Mouse (Mus musculus) forebrain, postnatal 0 days (tissue): ENCODE data around the gene Lsmem1. TPM values are rescaled to one million over a fixed set of nuclear protein-coding genes. Genes with fewer than 3 reads are reported as not detected.

ENCODE experiments used
- ATAC-seq: fragments of 200-750 bp; cut with Nextera tagmentation; 2 replicates; pipeline ENCODE4 v1.8.0; 2017; ENCODE audit warnings: mild to moderate bottlenecking, moderate library complexity
- DNase-seq: peaks from one replicate; pipeline ENCODE4 v3.0.0-alpha.2; 2015
- H3K27ac ChIP-seq: fragments of 300-500 bp; sonication (generic); 2 replicates; pipeline ENCODE4 v1.5.1; 2014; ENCODE audit warnings: low read depth, mild to moderate bottlenecking, antibody characterized with exemption, low read length, moderate library complexity, mixed read lengths
- H3K27me3 ChIP-seq: fragments of 300-500 bp; sonication (generic); 2 replicates; pipeline ENCODE4 v1.6.1; 2014; ENCODE audit warnings: mild to moderate bottlenecking, low read length, mixed read lengths; ENCODE audit not compliant: insufficient read depth
- H3K36me3 ChIP-seq: fragments of 300-500 bp; sonication (generic); 2 replicates; pipeline ENCODE4 v1.6.1; 2014; ENCODE audit warnings: mild to moderate bottlenecking, moderate library complexity; ENCODE audit not compliant: insufficient read depth
- H3K4me1 ChIP-seq: fragments of 300-500 bp; sonication (generic); 2 replicates; pipeline ENCODE4 v1.6.1; 2014; ENCODE audit warnings: antibody characterized with exemption; ENCODE audit not compliant: insufficient read depth
- H3K4me2 ChIP-seq: fragments of 300-500 bp; sonication (generic); 2 replicates; pipeline ENCODE4 v1.6.1; 2014; ENCODE audit warnings: low read depth, mild to moderate bottlenecking, moderate library complexity
- H3K4me3 ChIP-seq: fragments of 300-500 bp; sonication (generic); 2 replicates; pipeline ENCODE4 v1.5.1; 2014; ENCODE audit warnings: low read depth, low read length, mixed read lengths
- H3K9ac ChIP-seq: fragments of 300-500 bp; sonication (generic); 2 replicates; pipeline ENCODE4 v1.6.1; 2014; ENCODE audit warnings: mild to moderate bottlenecking
- H3K9me3 ChIP-seq: fragments of 300-500 bp; sonication (generic); 2 replicates; pipeline ENCODE4 v1.6.1; 2016; ENCODE audit warnings: low read length
- CTCF ChIP-seq: sonication (generic); IDR thresholded peaks from 2 replicates; pipeline ENCODE4 v1.5.1; 2016; ENCODE audit warnings: antibody characterized with exemption, control low read depth, low read depth
- WGBS: fragments of 180-500 bp; shearing (Covaris S2); extraction: QIAGEN DNeasy Blood & Tissue Kit; methylation state at CpG from one replicate; pipeline ENCODE4 v1.1.7; 2014; 5-methylcytosine and 5-hydroxymethylcytosine counted together
- polyA plus RNA-seq: library from polyadenylated mRNA; unstranded; fragments of >200 nt; fragmentation: Nextera tagmentation; extraction: Ambion mirVana; gene quantifications from 2 replicates; pipeline ENCODE4 v1.2.1, GENCODE M21; 2015
- total RNA-seq: library from RNA; depleted of rRNA; stranded (reverse); fragments of >200 nt; gene quantifications from 2 replicates; pipeline ENCODE4 v1.2.3, GENCODE M21; 2014; rRNA removed

Gene Lsmem1
- total RNA-seq (0.14 and 0.23 TPM in 2 replicates), polyA plus RNA-seq (0.27 and 0.33 TPM in 2 replicates)

DNA sequence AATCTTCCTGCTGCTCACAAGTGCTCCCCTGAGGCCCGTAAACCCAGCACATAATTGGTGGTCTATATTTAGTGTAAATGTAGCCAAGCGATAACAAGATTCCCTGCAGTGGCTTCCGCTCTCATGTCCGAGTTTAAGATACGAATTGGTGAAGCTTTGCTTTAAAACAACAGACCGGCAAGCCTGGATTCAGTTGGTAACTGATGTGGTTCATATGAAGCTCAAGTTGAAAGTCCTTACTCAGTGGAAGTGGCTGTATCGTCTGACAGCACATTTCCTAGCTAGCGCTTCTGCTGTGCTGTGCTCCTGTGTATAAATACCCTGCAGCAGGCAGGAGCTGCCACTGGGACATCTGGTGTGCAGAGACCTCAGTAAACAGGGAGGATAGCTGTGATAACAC lies at the start of gene Lsmem1:
Gene Lsmem1 (minus strand): TSS at position 189 of the 400 bp plus-strand sequence.
- Histone ChIP-seq H3K4me2 (no peak within 1 kb of the TSS), H3K4me3 (no peak within 1 kb of the TSS), H3K27me3 (no peaks in the 10 kb centered on the region), H3K9ac (no peak within 1 kb of the TSS), H3K9me3 (no peaks in the 10 kb centered on the region), H3K27ac (no peak within 1 kb of the TSS), H3K4me1 (no peaks in the 10 kb centered on the region), H3K36me3 (peaks cover 23% of the 10 kb centered on the region)
- WGBS, result 82% methylated on average over 8 of the region's 8 CpGs
- TF ChIP-seq CTCF, result no peak
- ATAC-seq (peak; percentile 71), DNase-seq (no peak)

DNA sequence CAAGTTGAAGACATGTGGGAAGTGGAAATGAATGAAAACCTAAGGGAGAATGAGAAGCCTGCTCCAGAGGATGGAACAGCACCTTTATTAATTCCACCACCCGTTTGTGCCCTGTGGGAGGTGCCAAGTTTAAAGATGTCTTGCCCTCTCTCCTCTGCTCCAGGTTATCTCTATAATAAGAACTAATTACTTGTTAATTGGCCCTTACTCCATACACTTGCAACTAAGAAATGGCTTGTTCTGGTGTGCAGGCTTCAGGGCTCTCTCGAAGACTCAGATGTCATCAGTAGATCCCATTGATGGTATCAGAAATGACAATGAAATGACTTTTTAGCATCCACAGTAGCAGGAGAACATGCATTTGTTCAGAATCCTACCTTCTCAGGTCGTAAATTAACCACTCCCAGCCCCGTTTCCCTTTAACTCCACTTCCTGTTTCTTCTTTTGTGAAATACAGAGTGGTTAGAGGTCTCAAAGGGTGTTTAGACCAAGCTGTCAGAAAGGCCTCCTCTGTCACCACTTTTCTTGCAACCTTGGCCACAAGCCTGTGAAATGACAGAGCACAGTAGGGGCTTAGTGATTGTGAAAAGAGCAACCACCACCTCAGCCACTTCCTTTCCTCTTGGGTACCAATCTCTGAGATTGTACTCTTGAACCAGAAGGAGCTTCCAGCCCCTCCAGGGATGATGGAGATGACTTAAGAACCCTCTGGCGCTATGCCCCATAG lies 49.3 kb upstream of the Lsmem1 start, which contains the start of gene Ifrd1:
Gene Ifrd1 (minus strand): TSS at position 51 of the 727 bp plus-strand sequence.
- no peak for DNase-seq
- H3K4me1 ChIP-seq, result no peaks in the 10 kb centered on the region
- no peaks in the 10 kb centered on the region for H3K36me3 ChIP-seq
- TF ChIP-seq CTCF, result no peak
- no peak for ATAC-seq
- no peak within 1 kb of the TSS for H3K4me2 ChIP-seq
- no peak within 1 kb of the TSS for H3K27ac ChIP-seq
- H3K9me3 ChIP-seq, result no peaks in the 10 kb centered on the region
- no peaks in the 10 kb centered on the region for H3K27me3 ChIP-seq
- 64% methylated on average over 5 of the region's 5 CpGs for WGBS
- H3K4me3 ChIP-seq, result no peak within 1 kb of the TSS
- H3K9ac ChIP-seq, result no peak within 1 kb of the TSS

DNA sequence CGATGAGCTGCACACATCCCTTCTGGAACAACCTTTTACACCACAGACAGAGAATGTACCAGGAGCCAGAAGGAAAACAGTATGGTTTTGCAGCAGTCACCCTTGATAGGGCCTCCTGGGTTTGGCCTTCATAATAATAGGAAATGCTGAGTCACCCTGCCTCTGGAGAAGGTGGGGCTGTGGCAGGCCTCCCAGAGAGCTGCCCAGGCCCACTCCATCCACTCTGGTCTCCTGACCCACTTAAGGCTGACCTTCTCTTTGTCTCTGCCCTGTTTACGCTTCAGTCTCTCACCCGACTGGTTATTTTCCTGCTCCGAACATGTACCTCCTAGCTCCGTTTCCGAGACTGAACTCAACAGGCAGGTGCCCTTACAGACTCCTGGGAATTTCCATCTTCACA lies 48.7 kb upstream of the Lsmem1 start:
- no peak for ATAC-seq
- no peaks in the 10 kb centered on the region for H3K27me3 ChIP-seq
- H3K36me3 ChIP-seq, result no peaks in the 10 kb centered on the region
- no peak overlapping the region for H3K9ac ChIP-seq
- no peak for TF ChIP-seq CTCF
- H3K9me3 ChIP-seq, result no peaks in the 10 kb centered on the region
- no peak for DNase-seq
- WGBS, result 76% methylated on average over 6 of the region's 6 CpGs
- no peak overlapping the region for H3K27ac ChIP-seq
- no peaks in the 10 kb centered on the region for H3K4me1 ChIP-seq
- H3K4me2 ChIP-seq, result no peak overlapping the region
- no peak overlapping the region for H3K4me3 ChIP-seq

- no peaks in the 10 kb centered on the region for H3K4me1 ChIP-seq
- no peaks in the 10 kb centered on the region for H3K27me3 ChIP-seq
- DNase-seq, result no peak
- H3K9ac ChIP-seq, result no peak overlapping the region
- no peak for ATAC-seq
- 87% methylated on average over 4 of the region's 4 CpGs for WGBS
- TF ChIP-seq CTCF, result no peak
- H3K27ac ChIP-seq, result no peak overlapping the region
- no peak overlapping the region for H3K4me3 ChIP-seq
- no peaks in the 10 kb centered on the region for H3K36me3 ChIP-seq
- H3K4me2 ChIP-seq, result no peak overlapping the region
- no peaks in the 10 kb centered on the region for H3K9me3 ChIP-seq
Observed at GRCm38 (mm10) chr12:40247384-40247783, 48.1 kb upstream of the Lsmem1 start.

DNA sequence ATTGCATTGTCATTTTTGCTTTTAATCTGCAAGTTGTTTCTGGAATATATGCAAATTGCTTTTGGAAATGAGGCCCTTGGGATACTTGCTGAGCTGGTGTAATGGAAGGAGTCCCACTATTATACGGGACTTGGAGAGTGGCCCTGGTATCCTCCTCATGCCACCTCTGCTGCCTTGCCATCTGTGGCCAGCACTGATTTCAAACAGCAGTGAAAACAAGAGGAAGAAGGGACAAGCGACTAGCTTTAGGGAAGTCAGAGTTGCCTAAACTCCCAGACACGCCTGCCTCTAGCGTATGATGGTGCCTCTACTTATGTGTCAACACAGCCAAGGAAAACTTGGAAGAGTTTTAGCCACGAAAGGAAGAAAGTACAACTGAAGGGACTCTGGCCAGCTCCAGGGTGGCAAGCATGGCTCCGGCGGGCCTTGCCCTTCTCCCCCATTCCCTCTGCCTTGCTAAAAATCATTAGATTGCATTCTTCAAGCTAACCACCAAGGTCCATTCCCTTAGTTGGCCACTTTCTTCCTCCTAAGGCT lies 46.2 kb upstream of the Lsmem1 start:
- Histone ChIP-seq H3K4me2 (no peak overlapping the region), H3K4me3 (no peak overlapping the region), H3K36me3 (no peaks in the 10 kb centered on the region), H3K27me3 (no peaks in the 10 kb centered on the region), H3K9me3 (no peaks in the 10 kb centered on the region), H3K9ac (no peak overlapping the region), H3K4me1 (no peaks in the 10 kb centered on the region), H3K27ac (no peak overlapping the region)
- ATAC-seq (no peak), DNase-seq (no peak)
- no peak for TF ChIP-seq CTCF
- 86% methylated on average over 7 of the region's 7 CpGs for WGBS

DNA sequence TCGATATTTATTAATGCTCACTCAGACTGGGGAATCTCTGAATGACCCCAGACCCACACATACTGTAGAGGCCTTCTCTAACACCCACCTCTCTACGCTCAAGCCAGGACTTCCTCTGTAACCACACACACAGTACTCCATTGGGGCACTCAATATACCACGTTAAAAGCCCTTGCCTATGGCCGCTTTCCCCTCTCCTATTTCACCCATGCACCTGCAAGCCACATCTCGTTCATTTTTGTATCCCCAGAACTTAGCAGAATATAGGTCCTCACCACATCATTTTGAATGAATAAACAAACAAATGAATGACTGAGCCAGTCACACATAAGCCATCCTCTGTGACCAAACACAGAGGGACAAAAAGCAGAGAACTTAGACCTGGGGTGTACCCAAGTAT lies 45.6 kb upstream of the Lsmem1 start:
- Histone ChIP-seq H3K36me3 (no peaks in the 10 kb centered on the region), H3K27ac (no peak overlapping the region), H3K4me1 (no peaks in the 10 kb centered on the region), H3K9ac (no peak overlapping the region), H3K9me3 (no peaks in the 10 kb centered on the region), H3K4me3 (no peak overlapping the region), H3K27me3 (no peaks in the 10 kb centered on the region), H3K4me2 (no peak overlapping the region)
- DNase-seq, result no peak
- ATAC-seq, result no peak
- TF ChIP-seq CTCF, result no peak
- 92% methylated on average over 5 of the region's 5 CpGs for WGBS

DNA sequence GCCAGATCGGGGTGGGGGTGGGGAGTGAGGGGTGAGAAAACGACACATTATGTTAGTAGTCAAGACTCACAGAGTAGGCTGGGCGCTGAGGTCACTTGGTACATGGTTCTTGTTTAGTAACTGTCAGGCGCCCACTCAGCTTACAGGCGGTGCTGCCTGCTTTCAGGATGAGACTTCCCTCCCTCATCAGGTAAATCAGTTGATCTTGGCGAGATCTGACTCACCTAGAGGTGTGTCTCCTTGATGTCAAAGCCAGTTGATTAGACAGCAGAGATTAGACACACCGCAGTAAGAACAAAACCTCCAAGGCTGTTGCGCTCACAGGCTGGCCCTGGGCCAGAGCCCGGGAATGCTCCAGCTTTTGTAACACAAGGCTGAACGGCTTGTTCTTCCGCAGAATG lies 44.5 kb upstream of the Lsmem1 start:
- H3K4me3 ChIP-seq, result no peak overlapping the region
- no peaks in the 10 kb centered on the region for H3K4me1 ChIP-seq
- no peak for TF ChIP-seq CTCF
- WGBS, result 24% methylated on average over 11 of the region's 11 CpGs
- H3K36me3 ChIP-seq, result no peaks in the 10 kb centered on the region
- no peaks in the 10 kb centered on the region for H3K27me3 ChIP-seq
- ATAC-seq (peak; percentile 47; the same call in 1 of the 2 replicates), DNase-seq (peak; percentile 75)
- no peak overlapping the region for H3K9ac ChIP-seq
- peak overlapping the region; percentile 17; the same call in 1 of the 2 replicates for H3K4me2 ChIP-seq
- no peaks in the 10 kb centered on the region for H3K9me3 ChIP-seq
- H3K27ac ChIP-seq, result no peak overlapping the region
